Mouse (Mus musculus) left cerebral cortex, adult 2 months (tissue): ENCODE data around the gene Inafm2. TPM values are rescaled to one million over a fixed set of nuclear protein-coding genes. Genes with fewer than 3 reads are reported as not detected.

Experiments used
- DNase-seq, 2 experiments: peaks; one replicate each; pipeline ENCODE4 v3.0.0; 2021 to 2022; ENCODE audit warnings: low spot score in 2 of 2, mixed read lengths in 1 of 2; ENCODE audit errors: extremely low spot score in 1 of 2
- H3K27ac ChIP-seq: fragments of 200-600 bp; 2 replicates; pipeline ENCODE4 v1.8.1; 2022
- H3K4me3 ChIP-seq: fragments of 200-600 bp; 2 replicates; pipeline ENCODE4 v1.8.1; 2022
- CTCF ChIP-seq: fragments of 200-600 bp; IDR thresholded peaks from 2 replicates; pipeline ENCODE4 v1.8.1; 2022; ENCODE audit warnings: antibody characterized with exemption, mild to moderate bottlenecking, moderate library complexity
- intact Hi-C: fragments of 180-260 bp; cut with DNase I; formaldehyde crosslinking; loops from one replicate; pipeline ENCODE4 v1.15.1; 2025
- total RNA-seq, 2 experiments: library from RNA; stranded (reverse); gene quantifications; 2 replicates each; pipeline ENCODE4 v1.2.3; 2021

Gene Inafm2
- total RNA-seq, 2 experiments from 2014 or later = 42.7 to 47.9 TPM

DNA sequence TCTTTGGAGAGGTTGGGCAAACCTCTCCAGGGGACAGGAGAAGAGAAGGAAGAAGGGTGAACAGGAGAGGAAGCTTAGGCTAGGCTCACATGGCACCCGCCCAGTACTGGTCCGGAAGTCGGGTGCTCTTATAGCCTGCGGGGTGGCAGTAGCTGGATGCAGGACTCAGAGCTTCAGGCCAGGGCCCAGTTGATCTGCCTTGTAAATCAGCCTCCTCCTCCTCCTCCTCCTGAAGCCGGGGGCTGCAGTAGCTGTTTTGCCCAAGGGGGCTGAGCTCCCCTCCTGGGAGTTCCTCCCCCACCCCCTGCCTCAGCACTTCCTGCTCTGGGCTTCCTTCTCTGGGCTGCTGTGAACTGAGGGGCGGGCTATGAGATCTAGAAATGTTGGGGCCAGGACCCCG is 17.2 kb upstream of the Inafm2 start, which contains the start of gene Plcb2:
Gene Plcb2, minus strand, starts transcription at position 102 of the 400 bp plus-strand sequence.
- no peak within 1 kb of the TSS for H3K27ac ChIP-seq
- TF ChIP-seq CTCF = no peak
- H3K4me3 ChIP-seq = no peak within 1 kb of the TSS
- no peak for DNase-seq
- intact Hi-C loops = no loop called here

- no peak for TF ChIP-seq CTCF
- intact Hi-C loops = no loop called here
- Histone ChIP-seq H3K4me3 (no peak overlapping the region), H3K27ac (no peak overlapping the region)
- DNase-seq = no peak
Observed at GRCm38 (mm10) chr2:118729194-118729593, 16.4 kb upstream of the Inafm2 start.

- intact Hi-C loops = loop anchor here (1.0 to 10.0 kb wide), 4 partner anchors 29 to 468 kb away; no protein-coding TSS in a partner anchor
- H3K27ac ChIP-seq = no peak overlapping the region
- no peak overlapping the region for H3K4me3 ChIP-seq
- TF ChIP-seq CTCF = no peak
- DNase-seq = no peak
Observed at GRCm38 (mm10) chr2:118729816-118730621, 15.5 kb upstream of the Inafm2 start.

DNA sequence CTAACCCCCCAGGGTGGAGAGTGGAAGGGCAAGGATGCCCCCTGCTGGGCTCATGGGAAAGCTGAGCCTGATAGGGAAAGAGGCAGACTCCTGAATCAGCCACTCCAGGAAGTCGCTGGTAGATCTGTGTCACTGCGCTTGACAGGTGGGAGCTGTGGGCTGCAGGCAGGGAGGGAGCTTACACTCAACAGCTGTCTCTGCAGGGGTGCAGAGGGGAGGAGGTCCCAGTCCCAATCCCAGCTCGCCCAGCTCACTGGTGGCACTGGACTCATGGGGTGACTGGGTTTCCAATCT is 15.0 kb upstream of the Inafm2 start:
- H3K27ac ChIP-seq = no peak overlapping the region
- peak; percentile 94 for TF ChIP-seq CTCF
- intact Hi-C loops = loop anchor here (1.0 to 10.0 kb wide), 4 partner anchors 30 to 468 kb away; no protein-coding TSS in a partner anchor
- H3K4me3 ChIP-seq = no peak overlapping the region
- peak; percentile 79 for DNase-seq

GRCm38 (mm10) chr2:118731981-118732380 is 13.6 kb upstream of the Inafm2 start:
- DNase-seq = no peak
- Histone ChIP-seq H3K4me3 (no peak overlapping the region), H3K27ac (no peak overlapping the region)
- no peak for TF ChIP-seq CTCF
- intact Hi-C loops = loop anchor here (2.0 to 10.0 kb wide), 3 partner anchors 31 to 470 kb away; no protein-coding TSS in a partner anchor

DNA sequence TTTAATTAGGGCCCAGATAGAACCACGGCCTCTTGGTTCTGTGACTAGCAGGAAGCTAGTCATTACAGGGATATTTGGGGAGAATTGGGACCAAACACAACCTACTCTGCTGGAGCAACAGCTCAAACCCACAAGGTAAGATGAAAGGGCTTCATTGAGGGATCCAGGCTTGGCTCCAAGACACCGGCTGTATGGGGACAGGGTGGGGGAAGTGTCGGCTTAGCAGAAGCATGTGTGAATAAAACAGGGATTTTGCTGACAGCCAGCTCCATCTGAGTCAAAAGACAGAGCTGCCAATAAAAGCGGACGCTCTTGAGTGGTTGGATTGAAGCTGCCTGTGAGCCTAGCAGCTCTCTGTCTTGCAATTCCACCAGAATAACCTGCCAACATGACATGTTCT is 12.2 kb upstream of the Inafm2 start:
- TF ChIP-seq CTCF = no peak
- no peak for DNase-seq
- intact Hi-C loops = loop anchor here (5.0 to 10.0 kb wide), 2 partner anchors 249 to 471 kb away; no protein-coding TSS in a partner anchor
- Histone ChIP-seq H3K27ac (no peak overlapping the region), H3K4me3 (no peak overlapping the region)

GRCm38 (mm10) chr2:118740341-118740740 is 5.2 kb upstream of the Inafm2 start:
- H3K4me3 ChIP-seq = no peak overlapping the region
- no peak for TF ChIP-seq CTCF
- no peak for DNase-seq
- H3K27ac ChIP-seq = no peak overlapping the region
- intact Hi-C loops = no loop called here

GRCm38 (mm10) chr2:118741183-118741582 is 4.4 kb upstream of the Inafm2 start:
- no peak for DNase-seq
- no peak; the same call in none of the 2 replicates for TF ChIP-seq CTCF
- Histone ChIP-seq H3K4me3 (no peak overlapping the region), H3K27ac (no peak overlapping the region)
- intact Hi-C loops = no loop called here

GRCm38 (mm10) chr2:118743261-118743943 is 2.2 kb upstream of the Inafm2 start:
- intact Hi-C loops = loop anchor here (1.0 kb wide), 1 partner anchor 140 kb away; no protein-coding TSS in a partner anchor
- no peak overlapping the region for H3K27ac ChIP-seq
- H3K4me3 ChIP-seq = no peak overlapping the region
- peak; percentile 91 for TF ChIP-seq CTCF
- DNase-seq = no peak

DNA sequence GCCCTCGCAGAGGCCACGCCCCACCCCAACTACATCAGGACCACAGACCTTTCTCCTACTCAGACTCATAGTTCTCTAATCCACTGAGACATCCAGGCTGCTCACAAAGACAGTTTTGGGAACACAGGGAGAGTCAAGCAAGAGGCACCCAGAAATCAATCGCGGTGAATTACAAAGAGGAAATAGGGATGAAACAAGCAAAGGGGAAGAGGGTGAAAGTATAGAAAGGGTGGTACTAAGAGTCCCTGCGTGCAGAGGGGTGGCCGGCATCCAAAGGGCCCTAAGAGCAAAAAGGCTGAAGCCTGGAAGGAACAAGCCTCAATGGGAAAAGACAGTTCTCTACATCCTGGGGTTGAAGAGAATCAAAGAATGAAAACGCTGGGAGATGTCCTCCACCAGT is 937 bp upstream of the Inafm2 start:
- no peak overlapping the region for H3K27ac ChIP-seq
- no peak for TF ChIP-seq CTCF
- intact Hi-C loops = loop anchor here (1.0 to 5.0 kb wide), 3 partner anchors 20 to 118 kb away; partner anchors contain the start of genes Disp2 and Ivd
- no peak overlapping the region for H3K4me3 ChIP-seq
- DNase-seq = no peak

DNA sequence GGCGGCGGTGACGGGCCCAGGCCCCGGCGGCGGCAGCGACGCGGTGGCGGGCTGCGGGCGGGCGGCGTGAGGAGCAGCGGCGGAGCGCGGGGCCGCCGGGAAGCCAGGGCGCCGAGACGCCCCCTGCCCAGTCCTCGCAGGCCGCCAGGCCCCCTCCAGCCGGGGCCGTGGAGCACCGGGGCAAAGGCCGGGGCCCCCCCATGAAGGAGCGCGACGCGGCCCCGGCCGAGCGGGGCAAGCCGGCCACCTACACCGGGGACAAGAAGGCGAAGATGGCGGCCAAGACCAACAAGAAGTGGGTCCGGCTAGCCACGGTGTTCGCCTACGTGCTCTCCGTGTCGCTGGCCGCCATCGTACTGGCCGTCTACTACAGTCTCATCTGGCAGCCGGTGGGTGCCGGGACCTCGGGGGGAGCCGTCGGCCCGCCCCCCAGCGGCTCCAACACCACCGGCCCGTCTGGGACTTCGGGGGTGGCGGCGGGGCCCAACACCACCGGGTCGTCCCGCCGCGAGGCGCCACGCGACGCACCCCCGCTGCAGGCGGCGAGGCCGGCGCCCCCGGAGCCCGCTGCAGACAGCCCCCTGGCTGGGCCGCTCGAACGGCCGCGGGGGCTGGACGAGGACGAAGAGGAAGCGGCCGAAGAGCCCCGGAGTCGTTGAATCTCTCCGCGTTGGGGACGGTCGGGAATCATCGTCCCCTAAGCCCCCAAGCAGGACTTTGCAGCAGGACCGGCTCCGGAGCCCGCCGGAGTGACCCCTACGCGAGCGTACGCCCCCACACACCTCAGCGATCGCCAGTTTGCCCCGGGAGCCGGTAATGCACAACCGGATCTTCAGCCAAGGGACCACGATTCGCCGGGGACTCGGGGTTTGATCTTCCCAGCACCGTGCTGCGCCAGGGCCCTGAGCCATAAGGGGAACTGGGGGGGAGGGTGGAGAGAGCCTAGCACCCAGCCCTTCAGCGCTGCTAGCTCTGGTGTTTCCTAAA is 650 bp downstream of the Inafm2 start:
- no peak for DNase-seq
- peak overlapping the region; percentile 92 for H3K4me3 ChIP-seq
- no peak for TF ChIP-seq CTCF
- intact Hi-C loops = loop anchor here (1.0 to 5.0 kb wide), 3 partner anchors 18 to 116 kb away; partner anchors contain the start of genes Disp2 and Ivd
- peak overlapping the region; percentile 73 for H3K27ac ChIP-seq
